Mouse (Mus musculus) layer of hippocampus, adult 11-12 months (tissue): Measurements from ENCODE around the gene Guk1.

ENCODE experiments used
- DNase-seq: peaks from one replicate; pipeline ENCODE4 v3.0.0; 2022; ENCODE audit warnings: low spot score

Guk1 gene

DNA sequence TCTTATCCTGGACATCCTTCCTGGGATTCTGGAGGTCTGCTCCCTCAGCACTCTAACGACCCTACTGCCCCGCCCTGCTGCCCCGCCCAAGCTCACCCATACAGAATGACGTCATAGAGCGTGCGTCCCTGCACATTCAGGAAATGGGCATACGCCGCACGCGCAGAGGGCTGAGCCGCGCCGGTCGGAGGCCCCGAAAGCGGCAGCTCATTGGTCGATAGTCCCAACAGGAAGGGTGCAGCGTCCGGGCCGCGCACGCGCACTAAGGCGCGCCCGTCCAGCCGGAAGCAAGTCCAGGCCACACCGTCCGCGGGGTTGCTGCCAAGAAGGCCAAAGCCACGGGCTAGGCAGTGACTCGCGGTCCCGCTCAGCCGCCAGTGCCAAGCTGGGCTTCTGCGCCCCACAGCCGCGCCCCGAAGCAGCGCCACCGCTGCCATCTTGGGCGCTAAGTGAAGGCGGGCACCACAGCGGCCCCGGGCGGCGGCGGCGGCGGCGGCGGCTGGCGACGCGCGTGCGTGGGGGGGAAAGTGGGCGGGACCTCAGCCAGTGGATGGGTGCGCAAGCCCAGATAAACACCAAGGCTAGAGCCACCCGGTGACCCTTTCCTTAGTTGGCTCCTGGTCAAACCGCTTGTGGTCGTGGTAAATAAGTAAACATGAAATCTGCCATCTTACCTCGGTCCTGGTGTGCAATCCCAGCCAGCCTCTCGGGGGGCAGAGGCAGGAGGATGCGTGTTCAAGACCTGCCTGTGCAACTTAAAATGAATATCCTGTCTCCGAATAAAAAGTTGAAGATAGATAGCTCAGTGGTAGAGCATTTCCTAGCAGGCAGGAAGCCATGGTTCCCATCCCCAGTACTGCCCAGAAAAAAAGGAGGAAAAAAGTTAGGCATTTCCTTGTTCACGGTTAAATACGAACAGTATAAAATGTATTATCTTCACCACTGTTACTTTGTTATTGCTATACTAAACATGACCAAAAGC is 28.5 kb downstream of the Guk1 start, which contains the start of gene Iba57:
Gene Iba57, minus strand, starts transcription at position 485 of the 982 bp plus-strand sequence.
- peak; percentile 99 for DNase-seq

DNA sequence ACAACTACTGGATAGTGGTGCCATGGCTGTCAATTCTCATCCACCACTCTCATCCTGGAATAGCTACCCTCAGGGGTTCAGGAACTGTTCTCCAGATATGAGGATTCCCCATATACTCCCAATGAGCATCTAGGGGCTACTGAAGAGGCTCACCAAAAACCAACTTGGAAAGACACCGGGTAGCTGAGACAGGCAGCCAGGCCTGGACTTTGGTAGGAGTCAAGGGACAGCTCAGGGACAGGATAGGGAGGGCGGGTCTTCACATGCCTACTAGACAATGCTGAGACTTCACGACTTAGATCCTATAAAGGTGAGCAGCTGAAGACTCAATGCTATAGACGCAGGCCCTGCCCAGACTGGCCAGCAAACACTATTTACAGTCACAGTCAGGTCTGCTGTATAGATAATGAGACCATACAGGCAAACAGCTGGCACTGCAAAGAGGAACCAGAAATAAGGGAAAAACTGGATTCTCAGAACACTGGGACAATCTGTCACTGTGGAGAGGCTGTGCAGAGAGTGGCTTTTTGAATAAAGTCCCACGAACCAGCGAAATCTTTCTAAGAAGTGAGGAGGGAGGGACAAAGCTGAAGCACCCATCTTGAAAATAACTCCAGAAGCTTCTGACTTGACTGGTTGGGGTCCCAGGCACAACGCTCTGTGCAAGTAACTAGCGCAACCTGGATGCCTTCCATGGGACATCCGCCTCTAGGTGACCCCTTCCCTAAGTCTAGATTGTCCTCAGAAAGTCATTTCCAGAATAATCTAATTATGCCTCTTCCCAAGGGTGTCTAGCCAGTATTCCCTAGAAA is 29.4 kb downstream of the Guk1 start:
- DNase-seq, result no peak

DNA sequence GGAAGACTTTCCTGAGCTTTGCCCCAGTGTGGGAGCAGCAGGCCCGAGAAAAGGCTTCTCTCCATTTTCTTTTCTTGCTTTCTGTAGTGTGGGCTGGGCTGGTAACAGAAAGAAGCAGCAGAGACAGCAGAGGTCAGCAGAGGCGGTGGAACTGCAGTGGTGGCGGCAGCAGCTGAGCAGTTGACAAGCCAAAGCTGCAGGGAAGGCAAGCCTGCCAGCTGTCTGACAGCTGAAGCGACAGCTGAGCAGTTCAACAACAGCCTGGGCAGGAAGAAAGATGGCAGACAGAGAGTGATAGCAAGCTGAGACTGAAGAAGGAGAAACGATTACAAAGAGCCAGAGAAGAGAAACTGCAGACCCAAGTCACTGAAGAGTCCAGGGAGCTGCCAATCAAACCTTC is 30.6 kb downstream of the Guk1 start:
- no peak for DNase-seq

DNA sequence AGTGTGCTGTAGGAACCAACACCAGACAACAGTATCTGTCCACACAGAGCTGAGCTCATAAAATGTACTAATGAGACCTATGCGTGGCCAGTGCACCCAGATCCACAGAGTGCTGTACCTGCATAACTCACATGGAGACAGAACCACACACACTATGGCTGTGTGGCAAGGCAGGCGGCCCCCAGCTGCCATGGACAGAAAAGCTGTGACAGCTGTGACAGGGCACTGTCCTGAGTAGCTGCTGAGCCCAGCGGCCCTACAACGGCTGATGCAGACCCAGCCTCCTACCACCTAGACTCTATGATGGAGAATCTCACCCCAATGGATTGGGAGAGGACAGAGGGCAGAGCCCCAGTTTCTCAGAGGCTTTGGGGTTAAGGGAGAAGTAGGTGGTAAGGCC is 32.5 kb downstream of the Guk1 start:
- DNase-seq, result no peak

DNA sequence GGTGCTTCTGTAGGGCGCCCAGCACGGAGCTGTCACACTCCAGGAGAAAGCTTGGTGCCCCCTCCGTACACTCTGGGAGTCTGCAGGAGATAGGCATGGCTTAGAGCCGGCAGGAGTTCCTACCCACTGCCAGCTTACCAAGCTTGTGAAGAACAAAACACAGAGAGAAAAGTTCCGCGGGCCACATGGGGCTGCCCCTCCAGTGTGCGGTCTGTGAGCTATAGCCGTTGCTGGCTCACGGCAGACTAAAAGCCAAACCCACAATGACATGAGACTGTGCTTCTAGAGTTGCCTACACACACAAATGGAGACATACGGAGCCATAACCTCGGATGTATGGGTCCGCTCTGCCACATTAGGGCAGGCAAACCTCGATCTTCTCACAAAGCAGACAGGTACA is 32.9 kb downstream of the Guk1 start:
- no peak for DNase-seq

DNA sequence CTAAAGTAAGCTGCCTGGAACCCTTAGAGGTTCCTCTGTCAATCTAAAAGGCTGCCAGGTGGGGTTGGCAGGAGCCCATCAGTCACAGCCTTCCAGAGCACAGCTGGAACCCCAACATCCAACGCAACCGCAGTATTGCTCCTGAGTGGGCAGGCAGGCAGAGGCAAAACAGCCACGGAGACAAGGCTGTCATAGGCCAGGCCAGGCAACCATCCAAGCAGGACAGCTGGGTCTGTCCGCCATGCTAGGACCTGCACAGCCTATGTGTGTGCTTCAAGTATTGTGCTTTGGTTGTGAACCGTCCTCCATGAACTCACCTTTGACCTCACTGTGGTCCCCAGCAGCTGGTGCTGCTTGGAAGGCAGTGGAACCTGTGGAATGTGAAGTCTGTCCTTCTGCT is 36.1 kb downstream of the Guk1 start:
- no peak for DNase-seq

DNA sequence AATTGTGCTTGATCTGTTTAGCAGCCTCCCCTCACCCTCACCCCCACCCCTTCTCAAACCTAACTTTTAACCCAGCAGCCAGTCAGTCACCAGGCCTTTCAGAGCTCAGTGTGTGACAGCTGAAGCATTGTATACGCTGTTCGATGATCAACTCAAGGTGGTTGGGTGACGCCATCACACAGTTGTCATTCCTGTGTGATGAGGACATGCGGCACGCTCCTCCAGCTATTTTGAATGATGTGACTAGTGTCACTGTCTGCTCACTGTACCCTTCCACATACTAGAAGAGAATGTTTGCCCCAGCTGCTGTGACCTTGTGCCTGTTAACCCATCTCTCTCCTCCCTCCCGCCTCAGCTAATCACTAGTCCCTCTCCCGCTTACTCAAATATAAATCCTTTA is 37.8 kb downstream of the Guk1 start:
- no peak for DNase-seq

DNA sequence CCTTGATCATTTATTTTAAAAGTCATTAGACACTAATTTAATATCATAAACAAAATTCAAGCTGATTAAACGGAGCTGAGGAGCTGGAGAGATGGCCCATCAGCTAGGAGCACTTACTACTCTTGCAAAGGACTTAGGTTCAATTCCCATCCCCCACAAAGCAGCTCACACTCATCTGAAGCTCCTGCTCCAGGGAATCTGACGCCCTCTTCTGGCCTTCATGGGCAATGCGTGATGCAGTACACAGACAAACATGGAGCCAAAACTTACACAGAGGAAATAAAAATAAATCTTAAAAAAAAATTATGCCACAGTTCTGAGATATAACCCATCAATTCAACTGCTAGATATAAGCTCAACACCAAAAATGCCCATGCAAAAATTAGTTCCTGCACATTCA is 40.3 kb downstream of the Guk1 start:
- DNase-seq, result no peak

DNA sequence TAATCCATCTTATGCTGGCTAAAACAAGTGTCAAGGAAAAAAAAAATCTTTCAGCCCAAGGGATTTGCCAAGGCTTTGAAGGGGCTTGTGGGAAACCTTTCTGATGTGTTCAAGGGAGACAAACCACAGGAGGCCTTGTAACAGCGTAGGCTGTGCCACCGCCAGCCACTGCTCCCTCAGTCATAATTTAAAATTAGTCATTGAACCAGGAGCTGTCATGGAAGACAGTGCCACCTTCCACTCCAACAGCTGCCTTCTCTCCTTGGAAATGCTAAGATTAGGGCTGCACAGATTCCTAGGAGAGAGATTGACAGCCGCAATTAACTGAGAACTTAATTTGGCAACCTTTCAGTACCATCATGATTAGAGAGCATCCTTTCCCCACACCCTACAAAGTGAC is 42.7 kb downstream of the Guk1 start:
- no peak for DNase-seq

DNA sequence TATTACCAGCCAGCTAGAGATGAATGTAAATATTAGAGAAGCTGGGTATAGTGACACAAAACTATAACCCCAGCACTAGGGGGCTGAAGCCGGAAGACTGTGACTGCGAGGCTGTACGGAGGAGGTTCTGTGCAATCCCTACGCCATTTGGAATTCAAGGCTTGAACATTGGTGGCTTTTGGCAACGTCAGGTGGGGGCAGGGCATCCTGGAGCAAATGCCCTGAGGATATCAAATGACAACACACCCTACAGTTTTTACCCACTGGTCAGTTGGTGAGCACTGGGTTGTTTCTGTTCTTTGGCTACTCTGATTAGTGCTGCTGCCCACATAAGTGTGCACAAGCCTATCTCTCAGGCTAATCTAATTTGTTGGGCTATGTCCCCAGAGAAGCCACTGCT is 49.0 kb downstream of the Guk1 start:
- DNase-seq, result no peak

DNA sequence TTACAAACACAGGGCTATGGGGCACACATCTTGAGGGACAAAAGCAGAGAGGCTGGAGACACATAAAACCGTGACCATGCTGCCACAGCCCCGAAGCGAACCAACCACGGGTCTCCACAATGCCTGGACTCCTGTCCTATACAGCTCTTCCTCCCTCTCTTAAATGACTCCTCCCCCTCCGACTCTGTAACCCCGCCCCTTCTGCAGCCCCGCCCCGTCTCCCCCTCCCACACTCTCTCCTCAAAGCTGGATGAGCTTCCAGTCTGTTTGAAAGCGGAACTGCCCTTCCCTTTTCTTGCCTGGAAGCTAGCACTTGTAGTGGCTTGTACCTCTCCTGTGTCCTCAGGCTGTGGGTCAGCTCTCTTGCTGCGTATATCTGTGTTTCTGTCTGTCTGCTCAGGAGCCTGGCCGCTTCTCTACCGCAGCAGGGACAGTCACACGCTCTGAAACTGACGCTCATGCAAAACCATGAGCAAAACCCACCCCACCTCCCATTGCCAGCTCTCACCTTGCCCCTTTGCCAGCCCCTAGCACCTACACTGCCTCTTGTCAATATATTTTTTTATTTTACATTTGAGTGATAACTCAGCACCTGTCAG is 50.1 kb downstream of the Guk1 start:
- DNase-seq, result no peak

DNA sequence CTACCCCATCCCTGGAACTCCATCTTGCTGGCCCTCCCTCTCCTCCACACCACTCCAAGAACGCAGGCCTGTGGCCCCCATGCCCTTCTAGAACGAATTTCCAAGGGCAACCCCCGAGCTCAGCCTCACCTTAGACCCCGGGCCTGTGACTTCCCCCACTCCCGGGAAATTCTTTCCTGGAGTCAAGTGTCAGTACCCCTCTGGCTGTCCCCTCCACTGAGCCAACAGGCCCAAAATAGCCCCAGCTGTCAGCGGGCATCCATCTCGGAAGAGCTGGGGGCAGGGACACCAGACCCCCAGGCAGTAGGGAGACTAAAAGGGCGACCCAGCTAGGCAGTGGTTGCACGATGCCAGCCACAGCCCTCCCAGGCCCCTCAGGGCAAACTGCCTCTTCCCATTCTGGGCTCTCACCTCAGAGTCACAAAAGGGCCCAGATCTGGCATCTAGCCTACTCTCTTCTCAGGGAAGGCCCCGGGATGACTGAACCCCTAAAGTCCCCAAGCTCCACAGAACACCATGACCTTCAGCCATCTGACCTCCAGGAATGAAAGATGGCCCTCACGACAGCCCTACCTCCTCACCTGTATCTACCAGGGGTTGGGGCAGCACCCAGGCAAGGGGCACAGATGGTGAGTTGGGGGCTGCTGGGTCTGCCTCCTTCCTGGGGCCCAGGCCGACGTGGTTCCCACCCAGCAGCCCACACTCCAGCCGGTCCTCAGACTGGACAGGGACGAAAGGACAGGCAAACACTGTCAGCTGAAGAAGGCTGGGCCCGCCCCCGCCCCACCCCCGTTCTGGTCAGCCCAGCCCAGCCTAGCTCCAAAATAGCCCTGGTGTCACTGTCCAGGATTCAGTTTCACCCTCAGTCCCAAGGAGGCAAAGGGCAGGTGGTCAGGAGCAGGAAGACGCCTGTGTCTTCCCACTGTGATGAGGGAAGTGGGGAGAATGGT is 53.2 kb downstream of the Guk1 start:
- no peak for DNase-seq

DNA sequence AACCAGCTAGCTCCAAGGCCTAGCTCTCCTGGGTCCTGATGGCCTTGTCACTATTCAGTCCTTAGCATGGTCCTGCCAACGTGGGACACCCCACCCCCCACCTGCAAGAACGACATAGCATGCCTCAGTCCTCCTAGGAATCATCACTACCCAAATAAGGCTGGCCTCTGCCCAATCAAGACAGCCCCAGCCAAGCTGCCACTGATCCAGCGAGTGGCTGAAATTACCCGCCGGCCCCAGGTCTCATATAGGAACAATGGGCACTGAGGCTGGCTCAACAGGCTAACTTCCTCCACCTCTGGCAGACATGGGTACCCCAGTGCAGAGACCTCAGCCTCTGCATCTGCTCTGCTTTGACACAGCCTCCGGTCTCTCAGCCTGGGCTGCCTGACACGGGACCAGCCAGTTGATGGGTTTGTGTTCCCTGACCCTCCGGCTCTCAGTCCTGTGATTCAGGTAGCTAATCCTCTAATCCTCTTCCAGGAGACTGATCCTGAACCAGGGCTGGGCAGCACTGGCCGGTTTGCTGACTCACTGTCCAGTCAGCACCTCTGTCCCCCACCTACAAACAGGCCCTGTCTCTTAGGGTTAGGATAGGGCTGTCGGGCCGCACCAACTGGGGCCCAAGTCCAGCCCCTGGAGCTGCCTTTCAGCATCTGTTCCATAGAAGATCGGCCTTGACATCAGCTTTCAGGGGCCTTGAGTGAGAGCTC is 54.9 kb downstream of the Guk1 start:
- DNase-seq, result no peak

DNA sequence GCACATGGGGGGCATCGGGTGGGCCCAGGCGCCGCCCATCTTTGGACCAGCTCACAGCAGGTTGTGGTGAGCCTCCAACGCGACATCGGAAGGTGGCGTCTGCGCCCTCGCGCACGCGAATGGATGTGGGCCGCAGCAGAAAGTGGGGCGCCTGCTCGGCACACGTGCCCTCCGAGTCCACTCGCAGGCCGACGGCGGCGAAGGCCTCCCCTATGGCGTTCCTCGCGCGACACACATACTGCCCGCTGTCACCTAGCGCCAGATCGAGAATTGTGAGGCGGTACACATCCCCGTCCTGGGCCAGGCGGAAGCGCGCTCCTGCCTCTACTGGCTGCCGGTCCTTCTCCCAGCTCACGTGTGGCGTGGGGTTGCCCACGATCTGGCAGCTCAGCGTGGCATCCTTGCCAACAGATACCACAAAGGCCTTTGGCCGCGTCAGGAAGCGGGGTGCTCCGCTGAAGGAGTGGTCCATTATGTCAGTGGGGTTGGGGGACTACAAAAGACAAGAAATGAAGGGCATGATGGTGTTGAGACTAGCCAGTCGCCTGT is 56.0 kb downstream of the Guk1 start, which contains the start of gene Obscn:
Gene Obscn, minus strand, starts transcription at position 499 of the 549 bp plus-strand sequence.
- DNase-seq, result no peak

DNA sequence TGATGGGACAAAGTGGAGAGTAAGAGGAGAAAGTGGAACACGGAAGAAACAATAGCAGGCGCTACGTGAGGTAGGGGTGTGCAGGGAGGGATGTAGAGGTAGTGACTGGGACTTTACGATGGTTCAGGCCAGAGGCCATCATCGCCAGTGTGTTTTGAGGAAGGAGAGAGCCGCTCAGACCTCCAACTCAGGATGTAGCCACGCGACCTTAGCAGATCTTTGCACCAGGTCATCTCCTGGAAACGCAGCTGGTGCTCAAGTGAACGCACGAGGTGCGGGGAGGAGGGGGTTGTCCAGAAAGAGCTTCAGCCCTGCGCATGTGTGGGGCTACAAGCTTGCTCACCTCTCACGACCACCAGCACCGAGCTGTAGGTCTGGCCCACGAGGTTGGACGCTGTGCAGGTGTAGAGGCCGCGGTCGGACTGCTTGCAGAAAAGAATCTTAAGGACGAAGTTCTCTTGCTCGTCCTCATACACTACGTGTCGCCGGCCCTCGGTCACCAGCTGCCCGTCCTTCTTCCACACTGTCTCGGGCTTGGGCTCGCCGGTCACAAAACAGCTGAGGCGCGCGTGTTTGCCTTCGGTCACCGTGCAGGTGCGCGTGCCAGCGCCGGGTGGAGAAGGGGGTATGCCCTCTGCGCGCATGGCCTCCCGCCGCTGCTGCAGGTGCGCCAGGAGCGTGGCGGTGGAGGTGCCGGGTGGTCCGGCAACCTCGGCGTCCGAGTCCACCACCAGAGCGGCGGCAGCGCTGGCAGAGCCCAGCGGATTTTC is 56.8 kb downstream of the Guk1 start:
- no peak for DNase-seq

DNA sequence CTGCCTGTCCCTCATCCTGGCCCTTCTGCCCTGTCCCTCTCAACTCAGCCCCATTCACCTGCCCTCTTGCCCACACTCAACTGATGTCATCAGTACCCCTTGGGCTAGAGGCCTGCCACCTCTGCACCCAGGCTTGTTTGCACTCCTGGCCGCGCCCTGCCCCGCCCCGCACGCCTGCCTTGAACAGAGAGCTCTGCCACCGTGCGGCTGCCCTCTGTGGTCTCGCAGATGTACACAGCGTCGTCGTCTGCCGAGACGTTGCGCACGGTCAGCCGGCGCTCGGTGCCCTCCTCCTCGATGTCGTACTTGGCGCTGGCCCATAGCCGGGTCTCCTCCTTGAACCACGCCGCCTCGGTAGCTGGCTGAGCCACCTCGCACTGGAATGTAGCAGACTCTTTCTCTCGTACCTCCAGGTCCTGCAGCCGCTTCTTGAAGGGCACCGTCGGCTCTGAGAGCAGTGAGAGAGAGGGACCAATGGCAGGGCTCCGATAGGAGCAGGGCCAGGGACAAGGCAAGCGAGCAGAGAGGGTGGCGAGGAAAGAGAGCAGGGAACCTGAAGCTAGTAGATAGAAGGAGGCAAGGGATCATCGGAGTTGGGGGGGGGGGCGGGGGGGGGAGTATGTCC is 57.5 kb downstream of the Guk1 start:
- no peak for DNase-seq
